Mouse (Mus musculus) liver, embryonic 16.5 days (tissue): ENCODE measurements around the gene Snapc4. TPM values are rescaled to one million over a fixed set of nuclear protein-coding genes. Genes with fewer than 3 reads are reported as not detected.

ENCODE experiments used
- ATAC-seq: fragments of 200-750 bp; cut with Nextera tagmentation; 2 replicates; pipeline ENCODE4 v1.8.0; 2017; ENCODE audit warnings: low read depth, mild to moderate bottlenecking, moderate number of reproducible peaks, moderate library complexity
- H3K27ac ChIP-seq: fragments of 300-500 bp; sonication (generic); 2 replicates; pipeline ENCODE4 v1.5.1; 2014; ENCODE audit warnings: mild to moderate bottlenecking, low read length
- H3K27me3 ChIP-seq: fragments of 300-500 bp; sonication (generic); 2 replicates; pipeline ENCODE4 v1.6.1; 2014; ENCODE audit warnings: low read depth, low read length, mixed read lengths; ENCODE audit not compliant: control insufficient read depth, insufficient read depth
- H3K36me3 ChIP-seq: fragments of 300-500 bp; sonication (generic); 2 replicates; pipeline ENCODE4 v1.6.1; 2014; ENCODE audit warnings: mild to moderate bottlenecking; ENCODE audit not compliant: control insufficient read depth, insufficient read depth
- H3K4me1 ChIP-seq: fragments of 300-500 bp; sonication (generic); 2 replicates; pipeline ENCODE4 v1.6.1; 2014; ENCODE audit warnings: low read depth, low read length, mixed read lengths; ENCODE audit not compliant: control insufficient read depth
- H3K4me2 ChIP-seq: fragments of 300-500 bp; sonication (generic); 2 replicates; pipeline ENCODE4 v1.6.1; 2014; ENCODE audit warnings: low read depth, low read length, mixed read lengths
- H3K4me3 ChIP-seq: fragments of 300-500 bp; sonication (generic); 2 replicates; pipeline ENCODE4 v1.5.1; 2014; ENCODE audit warnings: low read depth, mild to moderate bottlenecking, low read length
- H3K9ac ChIP-seq: fragments of 300-500 bp; sonication (generic); 2 replicates; pipeline ENCODE4 v1.6.1; 2014; ENCODE audit warnings: low read depth, low read length
- H3K9me3 ChIP-seq: fragments of 300-500 bp; sonication (generic); replicated peaks from 2 replicates; pipeline ENCODE4 v1.6.1; 2016; ENCODE audit warnings: low read length; ENCODE audit not compliant: control insufficient read depth
- WGBS: fragments of 180-500 bp; shearing (Covaris S2); extraction: QIAGEN DNeasy Blood & Tissue Kit; methylation state at CpG from one replicate; pipeline ENCODE4 v1.1.7; 2014; ENCODE audit not compliant: insufficient replicate concordance; 5-methylcytosine and 5-hydroxymethylcytosine counted together
- polyA plus RNA-seq: library from polyadenylated mRNA; unstranded; fragments of >200 nt; fragmentation: Nextera tagmentation; extraction: Ambion mirVana; gene quantifications from 2 replicates; pipeline ENCODE4 v1.2.1, GENCODE M21; 2015

Snapc4 gene
- polyA plus RNA-seq, 1 experiment from 2014 or later = 10.0 TPM

GRCm38 (mm10) chr2:26323589-26324325 is 56.7 kb downstream of the Snapc4 start:
- WGBS = 69% methylated on average over 13 of the region's 13 CpGs
- H3K4me2 ChIP-seq = no peak overlapping the region
- no peak overlapping the region for H3K4me3 ChIP-seq
- no peaks in the 10 kb centered on the region for H3K36me3 ChIP-seq
- H3K27me3 ChIP-seq = no peaks in the 10 kb centered on the region
- H3K9ac ChIP-seq = no peak overlapping the region
- H3K4me1 ChIP-seq = no peaks in the 10 kb centered on the region
- no peak for ATAC-seq
- no peak overlapping the region for H3K27ac ChIP-seq
- no peaks in the 10 kb centered on the region for H3K9me3 ChIP-seq

GRCm38 (mm10) chr2:26320245-26321185 is 59.9 kb downstream of the Snapc4 start:
- no peaks in the 10 kb centered on the region for H3K36me3 ChIP-seq
- no peak overlapping the region for H3K9ac ChIP-seq
- WGBS = 64% methylated on average over 14 of the region's 14 CpGs
- H3K4me2 ChIP-seq = no peak overlapping the region
- H3K9me3 ChIP-seq = no peaks in the 10 kb centered on the region
- no peak overlapping the region for H3K4me3 ChIP-seq
- H3K4me1 ChIP-seq = peaks cover 4% of the 10 kb centered on the region
- H3K27ac ChIP-seq = no peak overlapping the region
- peaks cover 14% of the 10 kb centered on the region; the same call in 1 of the 2 replicates for H3K27me3 ChIP-seq
- ATAC-seq = no peak

GRCm38 (mm10) chr2:26319519-26320244 is 60.8 kb downstream of the Snapc4 start:
- no peaks in the 10 kb centered on the region for H3K36me3 ChIP-seq
- peaks cover 14% of the 10 kb centered on the region; the same call in 1 of the 2 replicates for H3K27me3 ChIP-seq
- no peaks in the 10 kb centered on the region for H3K9me3 ChIP-seq
- no peak overlapping the region for H3K4me2 ChIP-seq
- 69% methylated on average over 13 of the region's 13 CpGs for WGBS
- H3K4me1 ChIP-seq = peaks cover 4% of the 10 kb centered on the region
- no peak overlapping the region for H3K4me3 ChIP-seq
- H3K27ac ChIP-seq = no peak overlapping the region
- H3K9ac ChIP-seq = no peak overlapping the region
- ATAC-seq = no peak

DNA sequence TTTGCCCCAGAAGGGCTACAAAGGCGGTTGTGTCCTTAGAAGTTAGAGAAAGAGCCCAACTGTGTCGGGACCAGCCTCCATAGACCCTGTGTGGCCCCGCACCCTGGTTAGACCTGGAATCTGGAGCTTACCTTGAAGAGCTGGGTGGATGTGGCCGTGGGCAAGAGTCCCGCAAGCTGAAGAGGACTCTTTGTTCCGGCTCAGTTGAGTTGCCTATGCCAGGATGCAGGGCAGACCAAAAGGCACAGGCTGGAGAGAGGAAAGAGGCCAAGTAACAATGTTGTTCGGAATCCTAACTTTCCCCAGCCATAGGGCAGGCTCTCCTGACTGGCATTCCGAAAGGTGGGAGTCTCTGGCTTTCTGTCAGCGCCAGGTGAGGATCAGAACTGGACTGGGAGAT is 61.3 kb downstream of the Snapc4 start:
- Histone ChIP-seq H3K4me2 (no peak overlapping the region), H3K9ac (no peak overlapping the region), H3K4me1 (peaks cover 4% of the 10 kb centered on the region), H3K27ac (no peak overlapping the region), H3K27me3 (peaks cover 14% of the 10 kb centered on the region; the same call in 1 of the 2 replicates), H3K9me3 (no peaks in the 10 kb centered on the region), H3K36me3 (no peaks in the 10 kb centered on the region), H3K4me3 (no peak overlapping the region)
- no peak for ATAC-seq
- WGBS = 69% methylated on average over 9 of the region's 9 CpGs

DNA sequence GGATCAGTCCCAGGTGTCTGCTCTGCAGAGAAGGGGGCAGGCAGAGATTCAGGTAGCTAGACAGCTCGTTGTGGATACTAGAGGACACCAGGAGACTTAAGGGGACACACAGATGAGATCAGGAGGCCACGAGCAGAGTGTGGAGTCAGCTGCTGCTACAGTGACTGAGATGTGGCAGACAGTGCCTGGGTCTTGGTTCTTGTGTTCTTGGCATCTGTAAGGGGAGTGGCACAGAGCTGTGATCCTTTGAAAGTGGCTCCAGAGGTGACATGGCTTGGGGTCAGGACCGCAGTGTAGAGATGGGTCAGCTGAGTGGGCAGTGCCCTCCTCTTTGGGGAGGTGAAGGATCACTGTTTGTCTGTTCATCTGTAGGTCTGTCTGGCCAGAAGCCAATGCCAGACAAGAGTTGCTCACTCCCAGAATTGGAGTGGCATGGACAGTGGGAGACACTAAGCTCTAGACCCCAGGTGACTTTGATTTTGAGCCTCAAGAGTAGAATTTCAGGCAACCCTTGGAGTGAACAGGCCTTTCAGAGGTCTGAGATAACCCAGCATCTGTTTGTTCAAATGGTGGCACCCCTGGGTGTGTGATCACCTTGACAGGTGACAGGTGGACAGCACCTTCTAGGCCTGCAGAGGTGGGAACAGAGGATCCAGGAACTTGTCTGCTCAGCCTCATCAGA is 62.3 kb downstream of the Snapc4 start:
- H3K36me3 ChIP-seq = no peaks in the 10 kb centered on the region
- H3K27me3 ChIP-seq = peaks cover 14% of the 10 kb centered on the region; the same call in 1 of the 2 replicates
- no peaks in the 10 kb centered on the region for H3K9me3 ChIP-seq
- H3K4me1 ChIP-seq = peaks cover 4% of the 10 kb centered on the region
- ATAC-seq = no peak
- 51% methylated on average over 3 of the region's 3 CpGs for WGBS
- H3K4me3 ChIP-seq = no peak overlapping the region
- H3K27ac ChIP-seq = no peak overlapping the region
- H3K9ac ChIP-seq = no peak overlapping the region
- H3K4me2 ChIP-seq = no peak overlapping the region

DNA sequence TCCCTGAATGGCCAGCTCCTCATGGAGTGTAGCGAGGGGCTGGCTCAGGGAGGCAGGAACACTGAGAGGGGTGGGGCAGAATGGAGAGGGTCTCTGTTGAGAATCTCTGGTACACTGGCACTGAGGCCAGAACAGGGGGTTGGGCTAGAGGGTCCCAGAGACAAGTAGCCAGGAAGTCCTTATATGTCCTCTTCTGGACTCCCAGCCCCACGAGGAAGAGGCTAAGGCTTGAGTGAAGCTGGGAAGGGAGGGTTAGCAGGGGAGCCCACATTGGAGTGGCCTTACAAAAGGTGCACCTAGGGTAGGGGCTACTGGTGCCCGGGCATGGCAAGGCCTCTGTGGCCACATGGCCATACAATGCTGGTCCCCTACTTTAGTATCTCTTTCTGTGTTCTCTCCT is 63.1 kb downstream of the Snapc4 start:
- Histone ChIP-seq H3K27ac (no peak overlapping the region), H3K36me3 (no peaks in the 10 kb centered on the region), H3K4me2 (no peak overlapping the region), H3K9me3 (no peaks in the 10 kb centered on the region), H3K4me3 (no peak overlapping the region), H3K9ac (no peak overlapping the region), H3K4me1 (peaks cover 4% of the 10 kb centered on the region), H3K27me3 (peaks cover 14% of the 10 kb centered on the region; the same call in 1 of the 2 replicates)
- WGBS = 48% methylated on average over 3 of the region's 3 CpGs
- no peak for ATAC-seq

- Histone ChIP-seq H3K27me3 (peaks cover 14% of the 10 kb centered on the region; the same call in 1 of the 2 replicates), H3K27ac (no peak overlapping the region), H3K9ac (no peak overlapping the region), H3K4me3 (no peak overlapping the region), H3K4me2 (peak overlapping the region; percentile 82; the same call in 1 of the 2 replicates), H3K9me3 (no peaks in the 10 kb centered on the region), H3K4me1 (peaks cover 4% of the 10 kb centered on the region), H3K36me3 (no peaks in the 10 kb centered on the region)
- 69% methylated on average over 9 of the region's 9 CpGs for WGBS
- no peak for ATAC-seq
Measured at GRCm38 (mm10) chr2:26316576-26317246, 63.7 kb downstream of the Snapc4 start.

DNA sequence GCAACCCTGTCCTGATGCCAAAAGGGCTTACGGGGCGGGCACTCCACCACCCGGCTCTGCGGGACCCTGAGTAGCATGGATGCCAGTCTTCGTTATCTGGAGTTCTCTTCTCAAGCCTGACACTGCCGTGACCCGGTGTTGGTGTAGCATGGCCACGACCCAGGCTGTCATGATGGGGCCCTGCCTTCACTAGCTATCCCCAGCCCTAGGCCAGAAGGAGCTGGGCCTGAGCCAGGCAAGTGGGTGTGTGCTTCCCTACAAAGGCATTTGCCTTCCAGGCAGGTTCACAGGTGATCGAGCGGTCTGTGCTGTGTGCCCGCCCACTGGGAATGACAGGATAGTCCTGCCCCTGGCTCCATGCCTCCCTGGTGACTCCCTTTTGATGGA is 64.5 kb downstream of the Snapc4 start:
- ATAC-seq = peak; percentile 45; the same call in 1 of the 2 replicates
- H3K27ac ChIP-seq = 0 out of 2 replicates have a peak overlapping the region, but pooled peaks have one; percentile 33
- H3K4me2 ChIP-seq = peak overlapping the region; percentile 82
- H3K4me1 ChIP-seq = peaks cover 4% of the 10 kb centered on the region
- H3K4me3 ChIP-seq = peak overlapping the region; percentile 67
- peaks cover 14% of the 10 kb centered on the region; the same call in 1 of the 2 replicates for H3K27me3 ChIP-seq
- no peaks in the 10 kb centered on the region for H3K36me3 ChIP-seq
- H3K9me3 ChIP-seq = no peaks in the 10 kb centered on the region
- H3K9ac ChIP-seq = peak overlapping the region; percentile 64
- 5% methylated on average over 11 of the region's 11 CpGs for WGBS
